Comparison of ENCODE assay signal across 7 mouse cellular contexts in the genomic region with DNA sequence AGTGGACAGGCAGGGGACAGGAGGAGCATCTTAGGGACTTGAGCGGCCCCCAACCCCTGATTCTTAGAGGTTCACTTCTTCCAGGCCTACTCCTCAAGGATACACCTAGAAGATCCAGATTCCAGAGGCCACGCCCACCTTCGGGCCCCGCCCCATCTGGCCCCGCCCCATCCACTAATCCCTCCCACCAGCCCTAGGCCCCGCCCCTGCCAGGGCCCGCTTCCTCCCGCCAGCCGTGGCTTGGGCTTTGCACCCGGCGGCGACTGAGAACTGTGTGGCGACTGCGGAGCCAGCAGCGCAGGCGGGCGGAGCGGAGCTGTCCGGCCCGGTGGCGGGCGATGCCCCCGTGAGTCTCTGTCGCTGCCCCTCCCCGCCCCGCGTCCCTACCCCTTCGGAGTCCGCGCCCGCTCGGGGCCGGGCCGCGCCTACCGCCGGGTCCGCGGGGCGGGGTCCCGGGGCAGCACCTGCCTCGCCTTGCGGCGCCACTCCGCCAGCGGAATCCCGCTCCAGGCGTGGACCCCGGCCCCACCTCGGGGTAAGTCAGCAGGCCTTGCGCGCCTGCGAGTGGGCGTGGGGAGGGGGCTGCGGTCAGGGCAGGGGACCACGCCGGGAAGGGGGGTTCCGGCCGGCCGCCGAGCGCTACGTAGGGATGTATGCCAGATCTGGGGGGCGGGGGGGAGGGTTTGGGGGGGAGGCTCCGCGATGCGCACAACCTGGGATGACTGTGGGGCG. TPM values are rescaled to one million over a fixed set of nuclear protein-coding genes. Genes with fewer than 3 reads are reported as not detected.
A peak's percentile ranks its signal among the peaks of the same experiment; 100 is the strongest.
DNase-seq lines count a peak whose midpoint lies in the region; ATAC-seq lines count a peak whose summit lies in the region.

A gene (plus strand): TSS at position 229 of the 732 bp plus-strand sequence.

- H3K27ac ChIP-seq in embryonic facial prominence, embryonic 15.5 days (replicated peaks) = no peak within 1 kb of the TSS
- peak within 1 kb of the TSS; percentile 59; the same call in 1 of the 2 replicates for H3K27ac ChIP-seq in hindbrain, embryonic 14.5 days

- no peaks in the 10 kb centered on the region for H3K4me1 ChIP-seq in embryonic facial prominence, embryonic 15.5 days
- H3K4me1 ChIP-seq in hindbrain, embryonic 14.5 days (replicated peaks; ENCODE audit: control insufficient read depth, insufficient read depth, low read length) = peaks cover 19% of the 10 kb centered on the region; the same call in 1 of the 2 replicates

- H3K4me2 ChIP-seq in embryonic facial prominence, embryonic 15.5 days (replicated peaks) = peak within 1 kb of the TSS; percentile 90
- H3K4me2 ChIP-seq in hindbrain, embryonic 14.5 days (replicated peaks) = peak within 1 kb of the TSS; percentile 78

- H3K9me3 ChIP-seq in embryonic facial prominence, embryonic 15.5 days (replicated peaks) = no peaks in the 10 kb centered on the region
- H3K9me3 ChIP-seq in hindbrain, embryonic 14.5 days (ENCODE audit: control insufficient read depth, low read length) = no peaks in the 10 kb centered on the region

- H3K27me3 ChIP-seq in embryonic facial prominence, embryonic 15.5 days = peaks cover 52% of the 10 kb centered on the region
- H3K27me3 ChIP-seq in hindbrain, embryonic 14.5 days (ENCODE audit: control insufficient read depth, insufficient read depth, low read length) = no peaks in the 10 kb centered on the region; the same call in 1 of the 2 replicates

- WGBS in embryonic facial prominence, embryonic 15.5 days = 1% methylated on average over 56 of the region's 68 CpGs
- WGBS in hindbrain, embryonic 14.5 days = under 1% methylated on average over 56 of the region's 68 CpGs

- H3K9ac ChIP-seq in embryonic facial prominence, embryonic 15.5 days = peak within 1 kb of the TSS; percentile 23; the same call in 1 of the 2 replicates
- H3K9ac ChIP-seq in hindbrain, embryonic 14.5 days = peak within 1 kb of the TSS; percentile 77

- H3K4me3 ChIP-seq in embryonic facial prominence, embryonic 15.5 days (replicated peaks) = peak within 1 kb of the TSS; percentile 52
- H3K4me3 ChIP-seq in hindbrain, embryonic 14.5 days (replicated peaks; ENCODE audit: low read length) = peak within 1 kb of the TSS; percentile 76

- no peaks in the 10 kb centered on the region for H3K36me3 ChIP-seq in embryonic facial prominence, embryonic 15.5 days
- no peaks in the 10 kb centered on the region for H3K36me3 ChIP-seq in hindbrain, embryonic 14.5 days (replicated peaks; ENCODE audit: control insufficient read depth, insufficient read depth)

- ATAC-seq in embryonic facial prominence, embryonic 15.5 days (ENCODE audit: insufficient number of reproducible peaks, low FRiP score, low TSS enrichment, low read depth) = peak; percentile 35; the same call in 1 of the 2 replicates
- peak; percentile 74 for ATAC-seq in hindbrain, embryonic 14.5 days (ENCODE audit: low FRiP score)

- peak; percentile 68 for DNase-seq in Muller cell, postnatal 12 days (ENCODE audit: inconsistent ontology term)
- DNase-seq in brain, adult 2 months (ENCODE audit: low read depth, low spot score) = peak; percentile 76
- DNase-seq in hindbrain, embryonic 14.5 days (ENCODE audit: low spot score) = peak; percentile 57
- peak; percentile 70 to 74 for DNase-seq in left cerebral cortex, adult 18-20 months (ENCODE audit: low spot score in 2 of 2)
- peak; percentile 48 to 54 for DNase-seq in lung, postnatal 4 days
- peak; percentile 78 for DNase-seq in retina, embryonic 14.5 days (ENCODE audit: low spot score)

RNA-seq across cellular contexts. Expression of the gene that starts here (rescaled TPM):
- 1.6 and 2.4 TPM in 2 replicates for polyA plus RNA-seq in embryonic facial prominence, embryonic 15.5 days (2015; fragmentation: Nextera tagmentation; extraction: Ambion mirVana)
- polyA plus RNA-seq in hindbrain, embryonic 14.5 days (2014; fragmentation: Nextera tagmentation; extraction: Ambion mirVana) = 26.2 and 29.6 TPM in 2 replicates
- total RNA-seq in left cerebral cortex, adult 18-20 months (2021) = 100 to 1,000 TPM; 194 to 217 TPM
